Mouse (Mus musculus) heart, embryonic 12.5 days (tissue): ENCODE data around the gene Heg1. TPM values are rescaled to one million over a fixed set of nuclear protein-coding genes. Genes with fewer than 3 reads are reported as not detected.

Experiments used
- ATAC-seq: fragments of 200-750 bp; cut with Nextera tagmentation; 2 replicates; pipeline ENCODE4 v1.8.0; 2017; ENCODE audit warnings: moderate TSS enrichment, moderate library complexity; ENCODE audit not compliant: insufficient number of reproducible peaks, low FRiP score
- H3K27ac ChIP-seq: fragments of 300-500 bp; sonication (generic); 2 replicates; pipeline ENCODE4 v1.5.1; 2016; ENCODE audit warnings: mild to moderate bottlenecking, moderate library complexity; ENCODE audit not compliant: poor library complexity, severe bottlenecking
- H3K27me3 ChIP-seq: fragments of 300-500 bp; sonication (generic); replicated peaks from 2 replicates; pipeline ENCODE4 v1.6.1; 2016; ENCODE audit warnings: mild to moderate bottlenecking, moderate library complexity
- H3K36me3 ChIP-seq: fragments of 300-500 bp; sonication (generic); 2 replicates; pipeline ENCODE4 v1.6.1; 2016; ENCODE audit warnings: mild to moderate bottlenecking, moderate library complexity
- H3K4me1 ChIP-seq: fragments of 300-500 bp; sonication (generic); replicated peaks from 2 replicates; pipeline ENCODE4 v1.6.1; 2016; ENCODE audit warnings: mild to moderate bottlenecking
- H3K4me2 ChIP-seq: fragments of 300-500 bp; sonication (generic); 2 replicates; pipeline ENCODE4 v1.6.1; 2016; ENCODE audit warnings: mild to moderate bottlenecking, moderate library complexity
- H3K4me3 ChIP-seq: fragments of 300-500 bp; sonication (generic); 2 replicates; pipeline ENCODE4 v1.5.1; 2016; ENCODE audit warnings: mild to moderate bottlenecking
- H3K9ac ChIP-seq: fragments of 300-500 bp; sonication (generic); 2 replicates; pipeline ENCODE4 v1.6.1; 2016; ENCODE audit warnings: mild to moderate bottlenecking, moderate library complexity
- H3K9me3 ChIP-seq: fragments of 300-500 bp; sonication (generic); replicated peaks from 2 replicates; pipeline ENCODE4 v1.6.1; 2016; ENCODE audit warnings: mild to moderate bottlenecking, moderate library complexity
- WGBS: fragments of 180-500 bp; shearing (Covaris S2); methylation state at CpG from one replicate; pipeline ENCODE4 v1.1.7; 2016; 5-methylcytosine and 5-hydroxymethylcytosine counted together
- polyA plus RNA-seq: library from polyadenylated mRNA; unstranded; fragments of >200 nt; fragmentation: Nextera tagmentation; extraction: Ambion mirVana; gene quantifications from 2 replicates; pipeline ENCODE4 v1.2.1, GENCODE M21; 2016

Gene Heg1
- polyA plus RNA-seq, 1 experiment from 2014 or later = 48.3 TPM

GRCm38 (mm10) chr16:33759207-33759606, 75.0 kb downstream of the Heg1 start:
- Histone ChIP-seq H3K4me3 (no peak overlapping the region), H3K9ac (no peak overlapping the region), H3K9me3 (no peaks in the 10 kb centered on the region), H3K27ac (no peak overlapping the region), H3K36me3 (peaks cover 69% of the 10 kb centered on the region), H3K4me2 (no peak overlapping the region), H3K27me3 (no peaks in the 10 kb centered on the region), H3K4me1 (no peaks in the 10 kb centered on the region)
- no peak for ATAC-seq
- WGBS = 82% methylated on average over 7 of the region's 7 CpGs

GRCm38 (mm10) chr16:33760542-33760941, 76.4 kb downstream of the Heg1 start:
- no peak overlapping the region for H3K4me2 ChIP-seq
- H3K4me1 ChIP-seq = no peaks in the 10 kb centered on the region
- H3K36me3 ChIP-seq = peaks cover 63% of the 10 kb centered on the region
- H3K27ac ChIP-seq = no peak overlapping the region
- H3K4me3 ChIP-seq = no peak overlapping the region
- ATAC-seq = no peak
- no peak overlapping the region for H3K9ac ChIP-seq
- 42% methylated on average over 5 of the region's 5 CpGs for WGBS
- H3K9me3 ChIP-seq = no peaks in the 10 kb centered on the region
- H3K27me3 ChIP-seq = no peaks in the 10 kb centered on the region

GRCm38 (mm10) chr16:33760996-33761395, 76.8 kb downstream of the Heg1 start:
- Histone ChIP-seq H3K9ac (no peak overlapping the region), H3K36me3 (peaks cover 58% of the 10 kb centered on the region), H3K4me2 (no peak overlapping the region), H3K4me1 (no peaks in the 10 kb centered on the region), H3K4me3 (no peak overlapping the region), H3K9me3 (no peaks in the 10 kb centered on the region), H3K27me3 (no peaks in the 10 kb centered on the region), H3K27ac (no peak overlapping the region)
- 75% methylated on average over 11 of the region's 11 CpGs for WGBS
- ATAC-seq = no peak

GRCm38 (mm10) chr16:33764501-33765193, 80.5 kb downstream of the Heg1 start:
- peaks cover 57% of the 10 kb centered on the region for H3K36me3 ChIP-seq
- WGBS = 76% methylated on average over 12 of the region's 12 CpGs

GRCm38 (mm10) chr16:33765477-33765876, 81.3 kb downstream of the Heg1 start:
- H3K36me3 ChIP-seq = peaks cover 57% of the 10 kb centered on the region
- no peak for ATAC-seq
- no peak overlapping the region for H3K4me3 ChIP-seq
- no peak overlapping the region for H3K27ac ChIP-seq
- H3K27me3 ChIP-seq = no peaks in the 10 kb centered on the region
- no peaks in the 10 kb centered on the region for H3K4me1 ChIP-seq
- 88% methylated on average over 2 of the region's 2 CpGs for WGBS
- H3K9ac ChIP-seq = no peak overlapping the region
- no peak overlapping the region for H3K4me2 ChIP-seq
- no peaks in the 10 kb centered on the region for H3K9me3 ChIP-seq

More at GRCm38 (mm10) chr16:33764501-33765193, 80.5 kb downstream of the Heg1 start:
- Histone ChIP-seq H3K27me3 (no peaks in the 10 kb centered on the region), H3K4me2 (no peak overlapping the region), H3K4me1 (no peaks in the 10 kb centered on the region), H3K9me3 (no peaks in the 10 kb centered on the region), H3K27ac (no peak overlapping the region), H3K9ac (no peak overlapping the region), H3K4me3 (no peak overlapping the region)
- no peak for ATAC-seq

GRCm38 (mm10) chr16:33766309-33766708, 82.1 kb downstream of the Heg1 start:
- no peak overlapping the region for H3K4me2 ChIP-seq
- no peak overlapping the region for H3K27ac ChIP-seq
- H3K9me3 ChIP-seq = no peaks in the 10 kb centered on the region
- no peak overlapping the region for H3K4me3 ChIP-seq
- ATAC-seq = no peak
- no peaks in the 10 kb centered on the region for H3K4me1 ChIP-seq
- H3K9ac ChIP-seq = no peak overlapping the region
- 71% methylated on average over 12 of the region's 12 CpGs for WGBS
- peaks cover 52% of the 10 kb centered on the region for H3K36me3 ChIP-seq
- H3K27me3 ChIP-seq = no peaks in the 10 kb centered on the region

- Histone ChIP-seq H3K4me3 (no peak overlapping the region), H3K36me3 (peaks cover 49% of the 10 kb centered on the region), H3K4me2 (no peak overlapping the region), H3K4me1 (no peaks in the 10 kb centered on the region), H3K27ac (no peak overlapping the region), H3K9me3 (no peaks in the 10 kb centered on the region), H3K27me3 (no peaks in the 10 kb centered on the region), H3K9ac (no peak overlapping the region)
- ATAC-seq = no peak
- WGBS = 66% methylated on average over 15 of the region's 15 CpGs
Measured at GRCm38 (mm10) chr16:33766757-33767156, 82.6 kb downstream of the Heg1 start.

GRCm38 (mm10) chr16:33768491-33769278, 84.5 kb downstream of the Heg1 start:
- H3K4me3 ChIP-seq = no peak overlapping the region
- no peaks in the 10 kb centered on the region for H3K27me3 ChIP-seq
- no peaks in the 10 kb centered on the region for H3K9me3 ChIP-seq
- WGBS = 84% methylated on average over 3 of the region's 3 CpGs
- H3K4me2 ChIP-seq = no peak overlapping the region
- no peak for ATAC-seq
- peaks cover 34% of the 10 kb centered on the region for H3K36me3 ChIP-seq
- no peaks in the 10 kb centered on the region for H3K4me1 ChIP-seq
- H3K27ac ChIP-seq = no peak overlapping the region
- H3K9ac ChIP-seq = no peak overlapping the region

- no peak overlapping the region for H3K27ac ChIP-seq
- 75% methylated on average over 7 of the region's 7 CpGs for WGBS
- no peaks in the 10 kb centered on the region for H3K9me3 ChIP-seq
- H3K4me1 ChIP-seq = 0 out of 2 replicates have a peak, but pooled peaks cover 3% of the 10 kb centered on the region
- no peak overlapping the region for H3K4me3 ChIP-seq
- no peak for ATAC-seq
- H3K4me2 ChIP-seq = no peak overlapping the region
- no peaks in the 10 kb centered on the region for H3K27me3 ChIP-seq
- no peak overlapping the region for H3K9ac ChIP-seq
- peaks cover 25% of the 10 kb centered on the region for H3K36me3 ChIP-seq
Measured at GRCm38 (mm10) chr16:33769848-33770247, 85.7 kb downstream of the Heg1 start.

GRCm38 (mm10) chr16:33770778-33771454, 86.7 kb downstream of the Heg1 start:
- no peak overlapping the region for H3K4me2 ChIP-seq
- 84% methylated on average over 4 of the region's 4 CpGs for WGBS
- H3K9me3 ChIP-seq = no peaks in the 10 kb centered on the region
- H3K27me3 ChIP-seq = no peaks in the 10 kb centered on the region
- no peak overlapping the region for H3K9ac ChIP-seq
- no peak for ATAC-seq
- H3K4me1 ChIP-seq = peaks cover 7% of the 10 kb centered on the region; the same call in 1 of the 2 replicates
- peaks cover 22% of the 10 kb centered on the region for H3K36me3 ChIP-seq
- no peak overlapping the region for H3K4me3 ChIP-seq
- H3K27ac ChIP-seq = no peak overlapping the region

- peaks cover 7% of the 10 kb centered on the region; the same call in 1 of the 2 replicates for H3K36me3 ChIP-seq
- H3K4me1 ChIP-seq = peaks cover 9% of the 10 kb centered on the region; the same call in 1 of the 2 replicates
- ATAC-seq = no peak
- no peak overlapping the region for H3K4me3 ChIP-seq
- H3K9ac ChIP-seq = no peak overlapping the region
- no peaks in the 10 kb centered on the region for H3K9me3 ChIP-seq
- H3K27me3 ChIP-seq = no peaks in the 10 kb centered on the region
- no peak overlapping the region for H3K27ac ChIP-seq
- 60% methylated on average over 5 of the region's 5 CpGs for WGBS
- H3K4me2 ChIP-seq = no peak overlapping the region
Measured at GRCm38 (mm10) chr16:33772809-33773208, 88.6 kb downstream of the Heg1 start.
